Mouse (Mus musculus) intestine, postnatal 0 days (tissue): Measurements from ENCODE around the gene D2hgdh. TPM values are rescaled to one million over a fixed set of nuclear protein-coding genes. Genes with fewer than 3 reads are reported as not detected.
"Not testable (repeated sequence)": the region's sequence is repeated elsewhere in the genome, so short reads cannot be mapped to it uniquely, and the experiment has no call there.

Source experiments
- ATAC-seq: fragments of 200-750 bp; cut with Nextera tagmentation; 2 replicates; pipeline ENCODE4 v1.8.0; 2017; ENCODE audit warnings: mild to moderate bottlenecking, moderate TSS enrichment, moderate library complexity
- H3K27ac ChIP-seq: fragments of 300-500 bp; sonication (generic); 2 replicates; pipeline ENCODE4 v1.5.1; 2014; ENCODE audit warnings: mild to moderate bottlenecking, low read depth, low read length, moderate library complexity
- H3K27me3 ChIP-seq: fragments of 300-500 bp; sonication (generic); replicated peaks from 2 replicates; pipeline ENCODE4 v1.6.1; 2014; ENCODE audit warnings: low read length, mixed read lengths; ENCODE audit not compliant: control insufficient read depth, insufficient read depth
- H3K36me3 ChIP-seq: fragments of 300-500 bp; sonication (generic); 2 replicates; pipeline ENCODE4 v1.6.1; 2014; ENCODE audit warnings: mild to moderate bottlenecking, moderate library complexity; ENCODE audit not compliant: control insufficient read depth, insufficient read depth
- H3K4me1 ChIP-seq: fragments of 300-500 bp; sonication (generic); replicated peaks from 2 replicates; pipeline ENCODE4 v1.6.1; 2014; ENCODE audit warnings: antibody characterized with exemption, low read length, mixed read lengths; ENCODE audit not compliant: control insufficient read depth, insufficient read depth
- H3K4me2 ChIP-seq: fragments of 300-500 bp; sonication (generic); replicated peaks from 2 replicates; pipeline ENCODE4 v1.6.1; 2014; ENCODE audit warnings: low read depth, mild to moderate bottlenecking, moderate library complexity
- H3K4me3 ChIP-seq: fragments of 300-500 bp; sonication (generic); 2 replicates; pipeline ENCODE4 v1.5.1; 2014; ENCODE audit warnings: low read depth, low read length
- H3K9ac ChIP-seq: fragments of 300-500 bp; sonication (generic); 2 replicates; pipeline ENCODE4 v1.6.1; 2014; ENCODE audit warnings: mild to moderate bottlenecking, low read depth, low read length
- H3K9me3 ChIP-seq: fragments of 300-500 bp; sonication (generic); 2 replicates; pipeline ENCODE4 v1.6.1; 2016; ENCODE audit warnings: mixed run types; ENCODE audit not compliant: control insufficient read depth
- CTCF ChIP-seq: sonication (generic); IDR thresholded peaks from 2 replicates; pipeline ENCODE4 v1.5.1; 2016; ENCODE audit warnings: low read depth, mild to moderate bottlenecking, control low read depth, antibody characterized with exemption, moderate library complexity
- WGBS: fragments of 180-500 bp; shearing (Covaris S2); extraction: QIAGEN DNeasy Blood & Tissue Kit; methylation state at CpG from one replicate; pipeline ENCODE4 v1.1.7; 2014; 5-methylcytosine and 5-hydroxymethylcytosine counted together
- polyA plus RNA-seq: library from polyadenylated mRNA; unstranded; fragments of >200 nt; fragmentation: Nextera tagmentation; extraction: Ambion mirVana; gene quantifications from 2 replicates; pipeline ENCODE4 v1.2.1, GENCODE M21; 2015

D2hgdh gene
- polyA plus RNA-seq, 1 experiment from 2014 or later = 9.3 TPM

GRCm38 (mm10) chr1:93836532-93836913 lies 11.8 kb downstream of the D2hgdh start:
- 83% methylated on average over 2 of the region's 2 CpGs for WGBS
- no peaks in the 10 kb centered on the region for H3K27me3 ChIP-seq
- no peak for ATAC-seq
- no peaks in the 10 kb centered on the region for H3K4me1 ChIP-seq
- H3K36me3 ChIP-seq = peaks cover 17% of the 10 kb centered on the region
- no peak overlapping the region for H3K27ac ChIP-seq
- H3K9ac ChIP-seq = no peak overlapping the region
- H3K9me3 ChIP-seq = no peaks in the 10 kb centered on the region
- no peak overlapping the region for H3K4me3 ChIP-seq
- no peak for TF ChIP-seq CTCF
- no peak overlapping the region for H3K4me2 ChIP-seq

- no peaks in the 10 kb centered on the region for H3K4me1 ChIP-seq
- no peaks in the 10 kb centered on the region for H3K27me3 ChIP-seq
- no peak overlapping the region for H3K4me3 ChIP-seq
- no peak overlapping the region for H3K4me2 ChIP-seq
- H3K9ac ChIP-seq = no peak overlapping the region
- peaks cover 17% of the 10 kb centered on the region for H3K36me3 ChIP-seq
- no peak for TF ChIP-seq CTCF
- no peaks in the 10 kb centered on the region for H3K9me3 ChIP-seq
- WGBS = 94% methylated on average over 8 of the region's 8 CpGs
- H3K27ac ChIP-seq = no peak overlapping the region
- ATAC-seq = no peak
These were observed 12.6 kb downstream of the D2hgdh start for GRCm38 (mm10) chr1:93837335-93837734.

GRCm38 (mm10) chr1:93838569-93838968 lies 13.9 kb downstream of the D2hgdh start:
- H3K4me3 ChIP-seq, H3K9ac ChIP-seq, ATAC-seq, H3K27ac ChIP-seq, H3K4me2 ChIP-seq, H3K27me3 ChIP-seq, H3K9me3 ChIP-seq, H3K4me1 ChIP-seq: not testable (repeated sequence)
- peaks cover 17% of the 10 kb centered on the region for H3K36me3 ChIP-seq
- WGBS = 87% methylated on average over 8 of the region's 8 CpGs

GRCm38 (mm10) chr1:93845766-93846366 lies 21.2 kb downstream of the D2hgdh start:
- not testable (repeated sequence) for H3K36me3 ChIP-seq, H3K4me3 ChIP-seq, H3K9ac ChIP-seq, H3K4me2 ChIP-seq, H3K9me3 ChIP-seq, H3K27ac ChIP-seq, H3K27me3 ChIP-seq, H3K4me1 ChIP-seq
- WGBS = 54% methylated on average over 1 of the region's 3 CpGs
- ATAC-seq = peak; percentile 68

GRCm38 (mm10) chr1:93855790-93856189 lies 31.1 kb downstream of the D2hgdh start:
- not testable (repeated sequence) for ATAC-seq, H3K4me1 ChIP-seq, H3K4me3 ChIP-seq, H3K27me3 ChIP-seq, H3K9me3 ChIP-seq, H3K27ac ChIP-seq, H3K4me2 ChIP-seq, H3K36me3 ChIP-seq, H3K9ac ChIP-seq
- 91% methylated on average over 4 of the region's 4 CpGs for WGBS

DNA sequence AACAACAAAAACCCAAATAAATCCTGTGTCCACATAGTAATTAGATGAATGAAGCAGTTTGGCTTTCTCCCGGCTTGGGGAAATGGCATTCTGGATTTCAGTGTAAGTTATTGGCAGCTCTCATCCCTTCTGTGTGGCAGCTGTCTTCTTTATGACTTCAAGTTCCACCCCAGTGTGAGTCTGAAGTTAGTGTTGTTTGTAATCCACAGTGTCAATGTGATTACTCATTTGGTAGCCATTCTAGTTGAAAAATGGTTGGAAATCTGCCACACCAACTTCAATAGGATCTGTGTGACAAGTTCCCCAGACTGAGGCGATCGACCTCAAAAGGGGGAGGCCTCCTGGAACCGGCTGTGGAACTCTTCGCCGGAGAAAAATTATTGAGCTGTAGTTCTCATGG lies 32.7 kb downstream of the D2hgdh start:
- TF ChIP-seq CTCF = no peak

DNA sequence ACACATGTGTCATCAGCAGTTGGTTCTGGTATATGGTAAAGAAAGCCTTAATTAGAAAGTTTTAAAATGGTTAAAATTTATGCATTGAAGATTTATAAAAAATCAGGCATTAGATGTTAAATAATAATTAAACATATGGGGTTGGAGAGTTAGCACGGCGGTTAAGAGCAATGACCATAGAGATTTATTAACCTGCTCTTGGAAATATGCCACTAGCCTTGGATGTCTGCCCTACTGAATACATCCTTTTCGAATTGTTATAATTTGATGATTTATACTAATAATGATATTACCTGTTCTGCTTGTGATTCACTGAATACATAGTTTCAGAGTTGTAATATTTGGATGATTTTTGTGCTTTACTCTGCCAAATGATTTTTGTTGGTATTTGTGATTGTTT lies 33.3 kb downstream of the D2hgdh start:
- no peak for ATAC-seq
- no peak overlapping the region for H3K27ac ChIP-seq
- no peak for TF ChIP-seq CTCF
- H3K4me2 ChIP-seq = no peak overlapping the region
- H3K4me3 ChIP-seq = no peak overlapping the region
- no peak overlapping the region for H3K9ac ChIP-seq
- no peaks in the 10 kb centered on the region for H3K36me3 ChIP-seq
- 67% methylated on average over 3 of the region's 3 CpGs for WGBS
- no peaks in the 10 kb centered on the region for H3K27me3 ChIP-seq
- H3K4me1 ChIP-seq = no peaks in the 10 kb centered on the region
- H3K9me3 ChIP-seq = no peaks in the 10 kb centered on the region

More for the DNA sequence above, 32.7 kb downstream of the D2hgdh start:
- WGBS = 50% methylated on average over 6 of the region's 6 CpGs
- H3K27me3 ChIP-seq = no peaks in the 10 kb centered on the region
- H3K36me3 ChIP-seq = no peaks in the 10 kb centered on the region
- H3K4me3 ChIP-seq = no peak overlapping the region
- no peak for ATAC-seq
- H3K27ac ChIP-seq = no peak overlapping the region
- no peaks in the 10 kb centered on the region for H3K4me1 ChIP-seq
- H3K9ac ChIP-seq = no peak overlapping the region
- no peak overlapping the region for H3K4me2 ChIP-seq
- H3K9me3 ChIP-seq = no peaks in the 10 kb centered on the region
